Mouse (Mus musculus) bone marrow macrophage, adult 2 months (primary cell): ENCODE data around the gene Olfr681.
"Not testable (repeated sequence)": the region's sequence is repeated elsewhere in the genome, so short reads cannot be mapped to it uniquely, and the experiment has no call there.

Experiments
- CTCF ChIP-seq: IDR thresholded peaks from 2 replicates; pipeline ENCODE4 v1.5.1; 2012; ENCODE audit warnings: low read depth, mild to moderate bottlenecking, low read length, moderate library complexity
- POLR2A ChIP-seq: IDR thresholded peaks from 2 replicates; pipeline ENCODE4 v1.6.1; 2012; ENCODE audit warnings: mild to moderate bottlenecking, low read depth, low read length, borderline replicate concordance

DNA sequence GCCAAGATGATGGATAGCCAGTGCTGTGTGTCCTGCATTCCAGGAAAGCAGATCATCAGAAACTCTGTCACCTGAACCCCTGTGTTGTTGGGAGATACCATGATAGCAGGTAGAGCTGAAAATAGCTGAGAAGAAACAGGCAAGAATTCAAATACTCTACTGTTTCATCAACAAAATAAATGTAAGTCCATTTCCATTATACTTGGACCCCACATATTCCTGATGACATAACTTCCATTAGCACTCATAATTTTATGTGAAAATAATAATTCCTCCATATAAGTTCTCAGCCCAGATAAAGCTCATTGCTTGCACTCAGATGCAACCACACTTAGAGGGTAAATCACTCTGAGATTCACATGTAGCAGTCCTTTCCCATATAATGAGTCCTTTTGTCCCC, 23.9 kb upstream of the Olfr681 start, which contains the start of gene Olfr680-ps1:
- TF ChIP-seq CTCF, POLR2A: not testable (repeated sequence)
